Mouse (Mus musculus) T-helper 1 cell (primary cell): ENCODE measurements around the gene Gm10382.

Experiments used
- in situ Hi-C: fragments of 300-600 bp; cut with MboI, MseI; formaldehyde crosslinking; loops from one replicate; pipeline ENCODE4 v1.15.1; 2025; ENCODE audit warnings: high pct_unique_total_duplicates

Gm10382 gene

DNA sequence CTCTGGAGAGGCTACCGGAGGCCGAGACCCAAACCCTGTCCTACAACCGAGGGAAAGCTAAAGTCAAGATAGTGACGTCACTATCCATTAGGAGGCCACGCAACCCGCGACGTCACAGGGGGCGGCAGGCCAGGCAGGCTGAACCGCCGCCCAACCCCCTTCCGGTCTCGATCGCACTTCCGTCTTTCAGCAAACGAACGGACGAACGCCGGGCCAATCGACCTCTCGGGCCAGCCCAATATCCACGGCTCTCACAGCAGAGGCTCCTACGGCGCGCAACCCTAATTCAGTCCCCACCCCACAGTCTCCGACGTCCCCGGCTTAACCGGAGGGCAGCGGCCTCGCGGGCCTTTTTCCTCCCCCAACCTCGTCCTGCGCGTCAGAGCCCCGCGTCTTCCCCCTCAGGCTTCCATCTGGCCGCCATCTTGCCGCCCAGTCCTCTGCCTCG, at the start of gene Gm10382:
Gm10382 (plus strand) TSS at position 192 of the 448 bp plus-strand sequence.
- in situ Hi-C loops = no loop called here

GRCm38 (mm10) chr5:125339851-125340531, 49.1 kb upstream of the Gm10382 start:
- in situ Hi-C loops = loop anchor here (5.0 kb wide), 1 partner anchor 708 kb away; no protein-coding TSS in a partner anchor

GRCm38 (mm10) chr5:125340547-125341262, 48.4 kb upstream of the Gm10382 start, which contains the start of gene Scarb1:
TSS of gene Scarb1 (minus strand) at chr5:125341094.
- in situ Hi-C loops = loop anchor here (5.0 kb wide), 1 partner anchor 708 kb away; no protein-coding TSS in a partner anchor

DNA sequence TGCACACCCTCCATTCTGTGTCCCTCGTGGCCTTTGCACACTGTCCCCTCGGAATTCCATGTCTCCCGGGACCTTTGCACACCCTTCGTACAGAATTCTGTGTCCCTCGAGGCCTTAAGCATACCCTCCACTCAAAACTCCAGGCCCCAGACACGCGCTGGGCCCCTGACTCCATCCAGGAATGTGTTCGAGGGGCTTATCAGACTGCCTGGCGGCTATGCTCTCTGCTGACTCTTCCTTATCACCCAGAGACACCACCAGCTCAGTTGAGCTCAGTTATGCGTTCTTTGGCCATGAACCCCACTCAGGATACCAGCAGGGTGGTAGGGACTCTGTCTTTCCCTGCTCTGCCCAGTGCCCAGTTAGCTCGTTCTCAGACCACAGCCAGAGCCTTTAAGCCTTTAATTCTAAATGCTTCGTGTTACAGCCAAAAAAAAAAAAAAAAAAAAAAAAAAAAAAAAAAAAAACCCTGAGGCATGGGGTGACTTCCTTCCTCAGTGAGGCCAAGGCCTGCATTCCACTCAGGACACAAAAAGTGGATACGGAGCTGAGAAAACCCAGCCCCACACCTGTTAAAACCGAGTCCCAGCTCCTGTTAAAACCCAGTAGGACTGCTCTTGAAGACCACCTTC, 47.5 kb upstream of the Gm10382 start:
- in situ Hi-C loops = loop anchor here (5.0 kb wide), 1 partner anchor 709 kb away; no protein-coding TSS in a partner anchor

DNA sequence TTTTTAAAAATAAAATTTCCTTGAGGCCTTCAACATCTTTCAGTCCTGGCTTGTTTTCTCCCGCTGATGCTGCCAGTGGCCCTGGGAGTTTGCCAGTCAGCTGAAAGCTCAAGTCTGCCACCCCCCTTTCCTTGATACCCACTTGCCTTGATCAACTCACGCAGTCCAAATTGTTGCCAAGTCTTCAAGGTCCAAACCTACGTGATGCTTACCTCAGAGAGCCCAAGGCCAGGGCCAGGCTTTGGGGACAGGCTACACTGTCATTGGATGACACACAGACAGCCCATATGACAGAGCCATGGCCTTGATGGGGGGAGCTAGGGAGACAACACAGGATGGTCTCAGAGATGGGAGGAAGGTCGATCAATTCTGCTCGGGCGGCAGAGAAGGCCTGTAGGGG, 44.8 kb upstream of the Gm10382 start:
- in situ Hi-C loops = loop anchor here (5.0 kb wide), 1 partner anchor 712 kb away; no protein-coding TSS in a partner anchor

- in situ Hi-C loops = no loop called here
Observed at GRCm38 (mm10) chr5:125348067-125348466, 41.1 kb upstream of the Gm10382 start.

DNA sequence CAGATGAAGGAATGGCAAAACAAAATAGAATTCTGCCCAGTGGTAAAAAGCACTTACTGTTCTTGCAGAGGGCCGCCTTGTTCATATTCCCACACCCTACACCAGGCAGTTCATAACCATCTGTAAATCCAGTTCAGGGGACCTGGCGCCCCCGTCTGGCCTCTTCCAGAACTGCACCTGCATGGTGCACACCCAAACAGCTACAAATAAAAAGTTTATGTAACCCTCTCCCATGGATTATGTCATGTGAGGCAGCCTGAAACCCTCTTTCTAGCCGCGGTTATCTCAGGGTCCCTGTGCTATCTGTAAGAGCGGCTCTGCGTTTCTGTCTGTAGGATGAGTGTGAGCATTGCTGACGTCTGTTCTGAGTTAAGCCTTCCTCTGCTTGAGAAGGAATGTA, 40.6 kb upstream of the Gm10382 start:
- in situ Hi-C loops = no loop called here

- in situ Hi-C loops = no loop called here
Observed at GRCm38 (mm10) chr5:125349391-125349790, 39.7 kb upstream of the Gm10382 start.

- in situ Hi-C loops = no loop called here
Observed at GRCm38 (mm10) chr5:125351057-125351456, 38.1 kb upstream of the Gm10382 start.

GRCm38 (mm10) chr5:125351939-125352338, 37.2 kb upstream of the Gm10382 start:
- in situ Hi-C loops = no loop called here

GRCm38 (mm10) chr5:125352781-125353294, 36.3 kb upstream of the Gm10382 start:
- in situ Hi-C loops = no loop called here

DNA sequence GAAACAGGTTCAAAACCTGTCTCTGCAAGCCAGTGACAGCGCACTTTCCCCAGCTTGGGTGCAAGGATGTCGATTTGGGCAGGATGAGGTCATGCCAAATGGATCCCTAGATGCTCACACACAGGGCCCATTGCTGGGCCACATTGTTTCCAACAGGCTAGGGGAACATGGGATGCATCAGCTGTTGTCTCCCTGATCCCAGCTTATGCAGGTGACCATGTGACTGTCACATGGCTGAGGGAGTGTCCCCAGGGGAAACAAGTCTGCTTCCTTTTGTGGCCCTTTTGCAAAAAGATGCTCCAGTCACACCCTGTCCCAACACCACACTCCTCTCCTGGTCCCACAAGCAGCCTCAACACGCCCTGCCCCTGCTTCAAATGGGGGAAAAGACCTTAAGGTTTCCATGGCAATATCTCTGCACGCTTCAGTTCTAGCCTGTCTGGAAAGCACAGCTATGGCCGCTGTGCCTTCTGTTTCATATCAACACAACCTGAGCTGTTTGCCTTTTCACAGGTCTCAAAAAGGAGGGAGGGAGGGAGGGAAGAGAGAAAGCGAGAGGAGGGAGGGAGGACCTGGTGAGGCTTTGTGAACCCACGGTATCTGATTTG, 34.1 kb upstream of the Gm10382 start:
- in situ Hi-C loops = no loop called here

DNA sequence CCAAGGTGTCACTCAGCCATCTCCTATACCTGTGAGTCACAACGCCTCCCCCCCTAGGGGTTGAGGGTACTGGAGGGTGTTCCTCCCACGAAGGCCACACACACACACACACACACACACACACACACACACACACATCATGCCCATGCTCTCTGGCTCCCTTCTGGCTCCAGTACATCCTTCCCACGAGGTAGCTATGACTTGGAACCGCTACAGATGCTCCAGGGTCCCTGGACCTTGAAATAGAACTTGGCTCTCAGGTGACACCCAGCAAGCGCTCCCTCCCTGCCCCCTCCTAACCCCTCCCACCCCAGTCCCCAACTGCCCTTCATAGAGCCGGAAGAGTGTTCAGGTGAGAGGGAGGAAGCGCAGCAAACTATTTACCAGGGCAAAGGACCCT, 33.5 kb upstream of the Gm10382 start:
- in situ Hi-C loops = no loop called here

GRCm38 (mm10) chr5:125357543-125358269, 31.4 kb upstream of the Gm10382 start:
- in situ Hi-C loops = no loop called here

DNA sequence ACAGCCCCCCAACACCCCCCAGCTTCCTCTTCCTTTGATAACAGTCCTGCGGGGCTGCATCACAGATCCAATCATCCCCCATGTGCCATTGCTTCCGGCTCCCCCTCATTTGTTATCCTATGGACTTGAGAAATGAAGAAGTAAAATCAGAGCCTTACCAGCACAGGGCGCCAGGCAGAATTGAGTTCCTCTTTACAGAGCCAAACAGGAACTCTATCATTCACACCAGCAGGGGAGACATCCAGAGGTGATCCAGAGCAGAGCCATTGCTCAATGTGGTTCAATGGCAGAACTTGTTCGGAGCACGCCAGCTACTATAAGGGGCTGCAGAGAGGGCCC, 30.9 kb upstream of the Gm10382 start:
- in situ Hi-C loops = no loop called here

DNA sequence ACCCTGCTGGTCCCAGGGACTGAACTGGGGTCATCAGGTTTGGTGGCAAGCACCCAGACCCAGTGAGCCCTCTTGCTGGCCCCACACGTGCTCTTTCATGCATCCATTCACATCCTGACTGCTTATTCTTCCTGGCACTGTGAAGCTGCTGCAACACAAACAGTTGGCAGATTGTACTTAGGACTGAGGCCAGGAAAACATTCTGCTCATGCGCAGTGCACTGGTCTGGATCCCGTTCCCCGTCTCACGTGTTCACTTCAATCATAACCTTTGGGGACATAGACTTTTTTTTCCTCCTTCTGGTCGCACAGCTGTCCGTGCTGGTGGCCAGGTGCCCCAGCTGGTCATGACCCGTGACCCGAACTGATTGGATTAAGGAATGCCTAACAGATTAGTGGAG, 28.6 kb upstream of the Gm10382 start:
- in situ Hi-C loops = no loop called here

DNA sequence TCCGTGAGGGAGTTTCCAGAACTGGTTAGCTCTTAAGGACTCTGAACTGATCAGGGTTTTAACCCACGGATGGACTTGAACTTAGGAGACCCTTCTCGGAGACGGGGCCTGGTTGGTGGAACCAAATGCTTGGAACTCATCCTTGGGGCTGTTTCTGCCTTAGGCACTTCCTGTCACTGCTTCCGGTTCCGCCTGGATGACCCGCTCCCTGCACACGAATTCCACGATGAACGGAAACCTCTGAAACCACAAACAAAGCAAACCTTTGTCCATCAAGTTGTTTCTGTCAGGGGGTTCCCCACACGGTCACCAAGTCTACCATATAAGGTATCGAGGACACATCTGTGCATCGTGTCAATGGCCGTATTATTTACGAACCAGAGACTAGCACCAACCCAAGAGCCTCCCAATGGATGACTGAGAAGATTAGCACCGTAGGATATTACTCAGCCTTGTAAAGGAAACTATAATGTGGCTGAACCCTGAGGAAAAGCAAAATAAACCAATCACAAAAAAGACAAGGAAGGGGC, 28.1 kb upstream of the Gm10382 start:
- in situ Hi-C loops = no loop called here

- in situ Hi-C loops = no loop called here
Observed at GRCm38 (mm10) chr5:125363894-125364293, 25.2 kb upstream of the Gm10382 start.

GRCm38 (mm10) chr5:125364851-125365429, 24.2 kb upstream of the Gm10382 start:
- in situ Hi-C loops = no loop called here

GRCm38 (mm10) chr5:125368156-125368555, 21.0 kb upstream of the Gm10382 start:
- in situ Hi-C loops = no loop called here
